Mouse (Mus musculus) lung, postnatal 25 days (tissue): ENCODE results near the gene Chrm1.

ENCODE experiments used
- DNase-seq: peaks from one replicate; pipeline ENCODE4 v3.0.0; 2022; ENCODE audit warnings: low spot score

Chrm1 gene

GRCm38 (mm10) chr19:8663360-8663839 lies at the start of gene Chrm1:
Gene Chrm1, plus strand, starts transcription at chr19:8663789.
- no peak for DNase-seq

- DNase-seq = no peak
These were observed 49.2 kb upstream of the Chrm1 start for GRCm38 (mm10) chr19:8614343-8614742.

- DNase-seq = no peak
These were observed 47.3 kb upstream of the Chrm1 start for GRCm38 (mm10) chr19:8616314-8616713.

- no peak for DNase-seq
These were observed 45.7 kb upstream of the Chrm1 start, which contains the start of gene Slc22a6 for GRCm38 (mm10) chr19:8617904-8618303. Gene Slc22a6, plus strand, starts transcription at chr19:8618039.

GRCm38 (mm10) chr19:8621098-8621497 lies 42.5 kb upstream of the Chrm1 start:
- no peak for DNase-seq

- no peak for DNase-seq
These were observed 33.3 kb upstream of the Chrm1 start for GRCm38 (mm10) chr19:8630249-8630648.

- no peak for DNase-seq
These were observed 32.8 kb upstream of the Chrm1 start for GRCm38 (mm10) chr19:8630826-8631225.

- no peak for DNase-seq
These were observed 31.6 kb upstream of the Chrm1 start for GRCm38 (mm10) chr19:8632029-8632428.

GRCm38 (mm10) chr19:8642086-8642485 lies 21.5 kb upstream of the Chrm1 start:
- no peak for DNase-seq

- DNase-seq = no peak
These were observed 17.2 kb upstream of the Chrm1 start for GRCm38 (mm10) chr19:8646393-8646792.

- DNase-seq = no peak
These were observed 7.8 kb upstream of the Chrm1 start for GRCm38 (mm10) chr19:8655833-8656232.

GRCm38 (mm10) chr19:8656341-8656740 lies 7.2 kb upstream of the Chrm1 start:
- DNase-seq = no peak

GRCm38 (mm10) chr19:8661821-8662307 lies 1.7 kb upstream of the Chrm1 start:
- no peak for DNase-seq

GRCm38 (mm10) chr19:8662337-8662736 lies 1.3 kb upstream of the Chrm1 start:
- peak; percentile 45 for DNase-seq

GRCm38 (mm10) chr19:8663911-8664421 lies 377 bp downstream of the Chrm1 start:
- DNase-seq = no peak

GRCm38 (mm10) chr19:8664859-8665258 lies 1.3 kb downstream of the Chrm1 start:
- DNase-seq = no peak

- no peak for DNase-seq
These were observed 2.2 kb downstream of the Chrm1 start for GRCm38 (mm10) chr19:8665746-8666145.

- no peak for DNase-seq
These were observed 9.3 kb downstream of the Chrm1 start for GRCm38 (mm10) chr19:8672859-8673258.

- no peak for DNase-seq
These were observed 9.9 kb downstream of the Chrm1 start for GRCm38 (mm10) chr19:8673336-8674063.

GRCm38 (mm10) chr19:8679031-8679779 lies 15.6 kb downstream of the Chrm1 start:
- DNase-seq = peak; percentile 64

- no peak for DNase-seq
These were observed 18.2 kb downstream of the Chrm1 start for GRCm38 (mm10) chr19:8681633-8682362.

GRCm38 (mm10) chr19:8682996-8683395 lies 19.4 kb downstream of the Chrm1 start:
- peak; percentile 81 for DNase-seq
